Mouse (Mus musculus) erythroblast, embryonic 14.5 days (primary cell): ENCODE measurements at regions not wholly inside any gene's neighbourhood (a gene's known extent, or its start where the extent isn't known, plus 50 kb on each side); places are given as distances from the start of the nearest gene placed in this dataset.

Experiments used
- GATA1 ChIP-seq: IDR thresholded peaks from 2 replicates; pipeline ENCODE4 v1.6.1; 2012; ENCODE audit warnings: low read length, inconsistent platforms, mixed read lengths
- TAL1 ChIP-seq: IDR thresholded peaks from 3 replicates; pipeline ENCODE4 v1.6.1; 2012; ENCODE audit warnings: low read length, inconsistent platforms, mixed read lengths

DNA sequence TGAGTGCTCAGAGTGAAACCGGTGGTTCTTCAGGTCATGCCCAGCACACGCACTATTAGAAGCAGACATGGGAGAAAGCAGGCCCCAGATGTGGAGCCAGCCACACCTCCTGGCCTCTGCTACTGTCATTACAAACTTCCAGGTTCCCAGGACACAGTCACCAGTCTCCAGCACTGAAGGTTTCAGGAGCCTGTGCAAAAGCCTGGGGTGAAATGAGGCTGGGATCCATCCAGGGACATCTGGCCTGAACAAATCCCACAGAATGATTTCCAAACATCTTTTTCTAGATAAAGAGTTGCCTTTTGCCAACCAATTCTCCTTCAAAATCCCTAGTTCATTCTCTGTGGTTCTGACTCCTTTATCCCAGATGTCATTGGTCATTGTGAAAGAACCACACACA is 191.1 kb downstream of the Cxcl12 start:
- TF ChIP-seq TAL1 (no peak), GATA1 (no peak)
